Mouse (Mus musculus) CH12.LX (cell line): Measurements from ENCODE around the gene Klc4. TPM values are rescaled to one million over a fixed set of nuclear protein-coding genes. Genes with fewer than 3 reads are reported as not detected.
A peak's percentile ranks its signal among the peaks of the same experiment; 100 is the strongest.

Experiments
- DNase-seq: peaks from one replicate; pipeline ENCODE4 v3.0.0-alpha.2; 2013; ENCODE audit errors: extremely low read depth
- H3K27ac ChIP-seq: 2 replicates; pipeline ENCODE4 v1.5.1; 2012; ENCODE audit warnings: low read depth, mild to moderate bottlenecking, control low read depth, moderate library complexity; ENCODE audit not compliant: insufficient read depth
- H3K27me3 ChIP-seq: replicated peaks from 2 replicates; pipeline ENCODE3; 2012; ENCODE audit warnings: inconsistent platforms
- H3K36me3 ChIP-seq, 2 experiments: replicated peaks in 1 of 2; 2 replicates each; pipeline versions ENCODE3 to v1.6.1; 2012; ENCODE audit warnings: inconsistent platforms in 1 of 2, low read length in 1 of 2, mild to moderate bottlenecking in 1 of 2, mixed read lengths in 1 of 2, moderate library complexity in 1 of 2; ENCODE audit not compliant: control insufficient read depth in 1 of 2, insufficient read depth in 1 of 2
- H3K4me1 ChIP-seq, 2 experiments: 2 replicates each; pipeline ENCODE4 v1.6.1; 2012; ENCODE audit warnings: inconsistent platforms in 1 of 2, moderate library complexity in 1 of 2; ENCODE audit not compliant: insufficient read depth in 2 of 2, control insufficient read depth in 1 of 2
- H3K4me2 ChIP-seq: 2 replicates; pipeline ENCODE4 v1.6.1; 2012; ENCODE audit warnings: low read depth, mild to moderate bottlenecking, control low read depth; ENCODE audit not compliant: poor library complexity, insufficient read depth, severe bottlenecking
- H3K4me3 ChIP-seq, 3 experiments: fragments of 150-350 bp in 1 of 3; sonication (generic) in 1 of 3; replicated peaks in 1 of 3; 2 replicates each; pipeline versions ENCODE3 to v1.5.1; 2011 to 2012; ENCODE audit warnings: low read depth in 2 of 3, low read length in 2 of 3, mild to moderate bottlenecking in 2 of 3, moderate library complexity in 2 of 3, control low read depth in 1 of 3, improper control_type of control experiment in 1 of 3, inconsistent platforms in 1 of 3, mixed read lengths in 1 of 3; ENCODE audit not compliant: poor library complexity in 1 of 3
- H3K79me2 ChIP-seq: replicated peaks from 2 replicates; pipeline ENCODE4 v1.6.1; 2012; ENCODE audit warnings: mild to moderate bottlenecking, moderate library complexity; ENCODE audit not compliant: control insufficient read depth, poor library complexity, insufficient read depth, severe bottlenecking; ENCODE audit errors: extremely low read depth
- H3K9ac ChIP-seq: 2 replicates; pipeline ENCODE4 v1.6.1; 2012; ENCODE audit warnings: low read depth, mild to moderate bottlenecking, control low read depth, moderate library complexity; ENCODE audit not compliant: insufficient read depth
- H3K9me3 ChIP-seq: replicated peaks from 2 replicates; pipeline ENCODE3; 2012; ENCODE audit warnings: low read length, inconsistent platforms, mixed read lengths
- BHLHE40 ChIP-seq: IDR thresholded peaks from 2 replicates; pipeline ENCODE4 v1.6.1; 2011; ENCODE audit warnings: mild to moderate bottlenecking, low read depth, low read length, improper control_type of control experiment
- CHD1 ChIP-seq: IDR thresholded peaks from 2 replicates; pipeline ENCODE4 v1.6.1; 2012; ENCODE audit warnings: low read depth, low read length, improper control_type of control experiment, inconsistent platforms
- CHD2 ChIP-seq: IDR thresholded peaks from 2 replicates; pipeline ENCODE4 v1.6.1; 2011; ENCODE audit warnings: low read length, improper control_type of control experiment
- CTCF ChIP-seq, 2 experiments: IDR thresholded peaks in 1 of 2; conservative IDR thresholded peaks in 1 of 2; 2 replicates each; pipeline ENCODE4 v1.5.1; 2011 to 2012; ENCODE audit warnings: low read depth in 2 of 2, low read length in 2 of 2, improper control_type of control experiment in 1 of 2, inconsistent platforms in 1 of 2, mild to moderate bottlenecking in 1 of 2, moderate library complexity in 1 of 2
- EP300 ChIP-seq: IDR thresholded peaks from 2 replicates; pipeline ENCODE4 v1.6.1; 2011; ENCODE audit warnings: low read length, improper control_type of control experiment
- HCFC1 ChIP-seq: IDR thresholded peaks from 2 replicates; pipeline ENCODE4 v1.6.1; 2012; ENCODE audit warnings: low read depth, mild to moderate bottlenecking, inconsistent platforms, low read length, improper control_type of control experiment
- MEF2A ChIP-seq: IDR thresholded peaks from 2 replicates; pipeline ENCODE4 v1.6.1; 2014; ENCODE audit warnings: low read depth, mild to moderate bottlenecking, inconsistent platforms, low read length, improper control_type of control experiment, borderline replicate concordance
- MXI1 ChIP-seq: IDR thresholded peaks from 2 replicates; pipeline ENCODE4 v1.6.1; 2011; ENCODE audit warnings: mild to moderate bottlenecking, low read depth, low read length, improper control_type of control experiment
- NRF1 ChIP-seq: IDR thresholded peaks from 2 replicates; pipeline ENCODE4 v1.6.1; 2014; ENCODE audit warnings: low read depth, mild to moderate bottlenecking, inconsistent platforms, low read length, improper control_type of control experiment, moderate library complexity
- POLR2A ChIP-seq: IDR thresholded peaks from 2 replicates; pipeline ENCODE4 v1.6.1; 2011; ENCODE audit warnings: low read depth, mild to moderate bottlenecking, improper control_type of control experiment, low read length
- POLR2AphosphoS2 ChIP-seq: IDR thresholded peaks from 2 replicates; pipeline ENCODE4 v1.6.1; 2011; ENCODE audit warnings: low read depth, low read length, improper control_type of control experiment
- RAD21 ChIP-seq: IDR thresholded peaks from 2 replicates; pipeline ENCODE4 v1.6.1; 2011; ENCODE audit warnings: low read depth, mild to moderate bottlenecking, low read length, improper control_type of control experiment, moderate library complexity
- RCOR1 ChIP-seq: conservative IDR thresholded peaks from 2 replicates; pipeline ENCODE4 v1.6.1; 2012; ENCODE audit warnings: low read depth, mild to moderate bottlenecking, inconsistent platforms, low read length, improper control_type of control experiment
- SIN3A ChIP-seq: IDR thresholded peaks from 2 replicates; pipeline ENCODE4 v1.6.1; 2012; ENCODE audit warnings: low read length, improper control_type of control experiment, inconsistent platforms
- SMC3 ChIP-seq: IDR thresholded peaks from 2 replicates; pipeline ENCODE4 v1.6.1; 2011; ENCODE audit warnings: low read depth, low read length, improper control_type of control experiment
- dilution Hi-C: fragments of 300-500 bp; cut with MboI; formaldehyde crosslinking; loops from 2 replicates; pipeline ENCODE4 v1.14.3; 2020; ENCODE audit warnings: low sequenced_read_pairs; ENCODE audit not compliant: extremely low pct_unique_long_range_greater_than_20kb, extremely low pct_ligation_motif_present
- in situ Hi-C: fragments of 300-500 bp; cut with MboI; formaldehyde crosslinking; loops from 3 replicates; pipeline ENCODE4 v1.14.3; 2019; ENCODE audit warnings: low sequenced_read_pairs, low pct_ligation_motif_present, low pct_unique_long_range_greater_than_20kb, mixed read lengths
- polyA plus RNA-seq: library from polyadenylated mRNA; unstranded; fragments of >175 nt; gene quantifications from 2 replicates; pipeline ENCODE4 v1.2.1, GENCODE M21; 2012; ENCODE audit warnings: low read depth; ENCODE audit not compliant: insufficient read length
- total RNA-seq, 2 experiments: library from RNA; depleted of rRNA; stranded (reverse); fragments of 300-350 nt in 1 of 2; fragments of >200 nt in 1 of 2; gene quantifications; 2 replicates each; pipeline ENCODE4 v1.2.3; 2012 to 2014

Gene Klc4
- total and polyA plus RNA-seq, 3 experiments = 6.6 to 10.7 (median 6.7) TPM

- in situ Hi-C loops = no loop called here
- Histone ChIP-seq H3K36me3 (no peaks in the 10 kb centered on the region), H3K27ac (no peak overlapping the region), H3K9me3 (no peaks in the 10 kb centered on the region), H3K79me2 (no peaks in the 10 kb centered on the region), H3K9ac (no peak overlapping the region), H3K4me3 (no peak overlapping the region), H3K4me2 (no peak overlapping the region), H3K27me3 (no peaks in the 10 kb centered on the region), H3K4me1 (peaks cover 0 to 15% of the 10 kb centered on the region in 2 experiments; a peak in 2 of 4 replicates)
- 0 out of 4 replicates have a peak, but pooled peaks of 1 of the 2 experiments have one; percentile 5 for TF ChIP-seq CTCF (conservative IDR thresholded peaks at IDR 0.05 in 1 of 2, IDR thresholded peaks at IDR 0.05 in 1 of 2; ENCODE audit: low read depth in 2 of 2, low read length in 2 of 2)
- TF ChIP-seq CHD2 = no peak
- no peak for DNase-seq
- dilution Hi-C loops = no loop called here
These were observed 56.0 kb downstream of the Klc4 start for GRCm38 (mm10) chr17:46589635-46590314.

GRCm38 (mm10) chr17:46588913-46589312, 56.9 kb downstream of the Klc4 start:
- in situ Hi-C loops = no loop called here
- H3K79me2 ChIP-seq = no peaks in the 10 kb centered on the region
- TF ChIP-seq POLR2A (no peak), HCFC1 (no peak), POLR2AphosphoS2 (no peak), SMC3 (no peak), MXI1 (no peak), MEF2A (no peak), BHLHE40 (no peak), RCOR1 (no peak), RAD21 (no peak), CHD1 (no peak), SIN3A (no peak), NRF1 (no peak), EP300 (no peak), CHD2 (no peak)
- TF ChIP-seq, all 38 proteins: peak for 0
- Histone ChIP-seq H3K4me3 (no peak overlapping the region), H3K9ac (no peak overlapping the region), H3K9me3 (no peaks in the 10 kb centered on the region), H3K27me3 (no peaks in the 10 kb centered on the region), H3K36me3 (no peaks in the 10 kb centered on the region), H3K4me2 (no peak overlapping the region), H3K27ac (no peak overlapping the region), H3K4me1 (peaks cover 0 to 15% of the 10 kb centered on the region in 2 experiments; a peak in 2 of 4 replicates)
- DNase-seq = no peak
- dilution Hi-C loops = no loop called here

- Histone ChIP-seq H3K9ac (no peak overlapping the region), H3K79me2 (no peaks in the 10 kb centered on the region), H3K27me3 (no peaks in the 10 kb centered on the region), H3K4me2 (no peak overlapping the region), H3K4me3 (no peak overlapping the region), H3K27ac (no peak overlapping the region), H3K36me3 (no peaks in the 10 kb centered on the region), H3K9me3 (no peaks in the 10 kb centered on the region), H3K4me1 (peaks cover 0 to 15% of the 10 kb centered on the region in 2 experiments; a peak in 2 of 4 replicates)
- TF ChIP-seq EP300 (no peak), BHLHE40 (peak; percentile 55; the same call in 1 of the 2 replicates)
- dilution Hi-C loops = no loop called here
- in situ Hi-C loops = no loop called here
- DNase-seq = peak; percentile 72
These were observed 57.6 kb downstream of the Klc4 start for GRCm38 (mm10) chr17:46588173-46588572.
